Mouse (Mus musculus) lung, embryonic 16.5 days (tissue): Measurements from ENCODE around the gene Lman2. TPM values are rescaled to one million over a fixed set of nuclear protein-coding genes. Genes with fewer than 3 reads are reported as not detected.

Source experiments
- ATAC-seq: fragments of 200-750 bp; cut with Nextera tagmentation; 2 replicates; pipeline ENCODE4 v1.8.0; 2017; ENCODE audit warnings: low read depth, mild to moderate bottlenecking, moderate library complexity
- H3K27ac ChIP-seq: fragments of 300-500 bp; sonication (generic); 2 replicates; pipeline ENCODE4 v1.5.1; 2014; ENCODE audit warnings: mild to moderate bottlenecking, control low read depth, low read length
- H3K27me3 ChIP-seq: fragments of 300-500 bp; sonication (generic); 2 replicates; pipeline ENCODE4 v1.6.1; 2014; ENCODE audit warnings: low read depth, low read length, mixed read lengths; ENCODE audit not compliant: control insufficient read depth, insufficient read depth
- H3K36me3 ChIP-seq: fragments of 300-500 bp; sonication (generic); 2 replicates; pipeline ENCODE4 v1.6.1; 2014; ENCODE audit warnings: low read length; ENCODE audit not compliant: control insufficient read depth, insufficient read depth
- H3K4me1 ChIP-seq: fragments of 300-500 bp; sonication (generic); replicated peaks from 2 replicates; pipeline ENCODE4 v1.6.1; 2014; ENCODE audit warnings: low read length, mixed read lengths; ENCODE audit not compliant: control insufficient read depth, insufficient read depth
- H3K4me2 ChIP-seq: fragments of 300-500 bp; sonication (generic); 2 replicates; pipeline ENCODE4 v1.6.1; 2014; ENCODE audit warnings: low read depth, low read length, control low read depth
- H3K4me3 ChIP-seq: fragments of 300-500 bp; sonication (generic); 2 replicates; pipeline ENCODE4 v1.5.1; 2014; ENCODE audit warnings: mild to moderate bottlenecking, low read length, control low read depth
- H3K9ac ChIP-seq: fragments of 300-500 bp; sonication (generic); 2 replicates; pipeline ENCODE4 v1.6.1; 2014; ENCODE audit warnings: low read length, control low read depth
- H3K9me3 ChIP-seq: fragments of 300-500 bp; sonication (generic); 2 replicates; pipeline ENCODE4 v1.6.1; 2016; ENCODE audit warnings: low read length; ENCODE audit not compliant: control insufficient read depth
- WGBS: fragments of 180-500 bp; shearing (Covaris S2); extraction: QIAGEN DNeasy Blood & Tissue Kit; methylation state at CpG from one replicate; pipeline ENCODE4 v1.1.7; 2014; 5-methylcytosine and 5-hydroxymethylcytosine counted together
- polyA plus RNA-seq: library from polyadenylated mRNA; unstranded; fragments of >200 nt; fragmentation: Nextera tagmentation; extraction: Ambion mirVana; gene quantifications from 2 replicates; pipeline ENCODE4 v1.2.1, GENCODE M21; 2015

Gene Lman2
- polyA plus RNA-seq, 1 experiment from 2014 or later = 101 TPM

GRCm38 (mm10) chr13:55400039-55400346 is 37.4 kb upstream of the Lman2 start:
- no peak overlapping the region for H3K27ac ChIP-seq
- WGBS = 48% methylated on average over 1 of the region's 1 CpGs
- no peak for ATAC-seq
- no peak overlapping the region for H3K4me2 ChIP-seq
- H3K36me3 ChIP-seq = no peaks in the 10 kb centered on the region
- no peak overlapping the region for H3K4me3 ChIP-seq
- H3K9me3 ChIP-seq = no peaks in the 10 kb centered on the region
- H3K4me1 ChIP-seq = no peaks in the 10 kb centered on the region
- no peak overlapping the region for H3K9ac ChIP-seq
- no peaks in the 10 kb centered on the region for H3K27me3 ChIP-seq

- Histone ChIP-seq H3K27ac (no peak overlapping the region), H3K9ac (no peak overlapping the region), H3K27me3 (no peaks in the 10 kb centered on the region), H3K9me3 (no peaks in the 10 kb centered on the region), H3K4me3 (no peak overlapping the region), H3K36me3 (no peaks in the 10 kb centered on the region), H3K4me2 (no peak overlapping the region), H3K4me1 (no peaks in the 10 kb centered on the region)
- 52% methylated on average over 5 of the region's 5 CpGs for WGBS
- no peak for ATAC-seq
Observed at GRCm38 (mm10) chr13:55399300-55400038, 36.9 kb upstream of the Lman2 start.

GRCm38 (mm10) chr13:55398088-55398487 is 35.5 kb upstream of the Lman2 start, which contains the start of gene Slc34a1:
Gene Slc34a1 (plus strand): TSS chr13:55398187.
- H3K27me3 ChIP-seq = no peaks in the 10 kb centered on the region
- H3K4me1 ChIP-seq = no peaks in the 10 kb centered on the region
- H3K4me3 ChIP-seq = no peak within 1 kb of the TSS
- H3K9me3 ChIP-seq = no peaks in the 10 kb centered on the region
- 82% methylated on average over 1 of the region's 1 CpGs for WGBS
- H3K36me3 ChIP-seq = no peaks in the 10 kb centered on the region
- H3K9ac ChIP-seq = no peak within 1 kb of the TSS
- ATAC-seq = no peak
- H3K27ac ChIP-seq = no peak within 1 kb of the TSS
- no peak within 1 kb of the TSS for H3K4me2 ChIP-seq

GRCm38 (mm10) chr13:55392933-55393332 is 30.4 kb upstream of the Lman2 start:
- H3K4me2 ChIP-seq = no peak overlapping the region
- H3K4me3 ChIP-seq = no peak overlapping the region
- no peak overlapping the region for H3K9ac ChIP-seq
- ATAC-seq = no peak
- H3K27me3 ChIP-seq = no peaks in the 10 kb centered on the region
- no peak overlapping the region for H3K27ac ChIP-seq
- no peaks in the 10 kb centered on the region for H3K4me1 ChIP-seq
- H3K9me3 ChIP-seq = no peaks in the 10 kb centered on the region; the same call in 1 of the 2 replicates
- WGBS = 67% methylated on average over 4 of the region's 4 CpGs
- H3K36me3 ChIP-seq = no peaks in the 10 kb centered on the region

GRCm38 (mm10) chr13:55391626-55392029 is 29.0 kb upstream of the Lman2 start:
- Histone ChIP-seq H3K4me3 (no peak overlapping the region), H3K9me3 (no peaks in the 10 kb centered on the region; the same call in 1 of the 2 replicates), H3K9ac (no peak overlapping the region), H3K27me3 (no peaks in the 10 kb centered on the region), H3K36me3 (no peaks in the 10 kb centered on the region), H3K4me2 (no peak overlapping the region), H3K4me1 (no peaks in the 10 kb centered on the region), H3K27ac (no peak overlapping the region)
- 77% methylated on average over 1 of the region's 1 CpGs for WGBS
- ATAC-seq = no peak

- Histone ChIP-seq H3K36me3 (no peaks in the 10 kb centered on the region), H3K4me3 (no peak overlapping the region), H3K9ac (no peak overlapping the region), H3K4me2 (no peak overlapping the region), H3K27ac (no peak overlapping the region), H3K4me1 (no peaks in the 10 kb centered on the region), H3K9me3 (no peaks in the 10 kb centered on the region; the same call in 1 of the 2 replicates), H3K27me3 (no peaks in the 10 kb centered on the region)
- 72% methylated on average over 3 of the region's 3 CpGs for WGBS
- ATAC-seq = no peak
Observed at GRCm38 (mm10) chr13:55390644-55391043, 28.1 kb upstream of the Lman2 start.

GRCm38 (mm10) chr13:55381790-55382189 is 19.2 kb upstream of the Lman2 start:
- Histone ChIP-seq H3K4me2 (no peak overlapping the region), H3K4me3 (no peak overlapping the region), H3K4me1 (no peaks in the 10 kb centered on the region), H3K27me3 (peaks cover 29% of the 10 kb centered on the region), H3K9me3 (no peaks in the 10 kb centered on the region), H3K36me3 (no peaks in the 10 kb centered on the region), H3K9ac (no peak overlapping the region), H3K27ac (no peak overlapping the region)
- whole genome bisulfite sequencing = 73% methylated on average over 4 of the region's 4 CpGs
- ATAC-seq = no peak

- Histone ChIP-seq H3K27ac (no peak overlapping the region), H3K4me2 (peak overlapping the region; percentile 29), H3K4me1 (no peaks in the 10 kb centered on the region), H3K36me3 (no peaks in the 10 kb centered on the region), H3K9me3 (no peaks in the 10 kb centered on the region), H3K4me3 (peak overlapping the region; percentile 16), H3K27me3 (peaks cover 29% of the 10 kb centered on the region), H3K9ac (no peak overlapping the region)
- WGBS = 7% methylated on average over 32 of the region's 32 CpGs
- ATAC-seq = peak; percentile 38; the same call in 1 of the 2 replicates
Observed at GRCm38 (mm10) chr13:55378907-55379580, 16.5 kb upstream of the Lman2 start.

GRCm38 (mm10) chr13:55375877-55376276 is 13.3 kb upstream of the Lman2 start:
- Histone ChIP-seq H3K36me3 (no peaks in the 10 kb centered on the region), H3K9ac (no peak overlapping the region), H3K4me1 (no peaks in the 10 kb centered on the region), H3K9me3 (no peaks in the 10 kb centered on the region), H3K4me3 (no peak overlapping the region), H3K27ac (no peak overlapping the region), H3K4me2 (no peak overlapping the region), H3K27me3 (peaks cover 26% of the 10 kb centered on the region)
- no peak for ATAC-seq
- WGBS = 58% methylated on average over 2 of the region's 2 CpGs
